Mouse (Mus musculus): ENCODE measurements around the gene Map7.

The Map7 gene

GRCm38 (mm10) chr10:20148130-20148772 lies at the start of gene Map7:
Gene Map7, plus strand, starts transcription at chr10:20148471.
- DNase-seq (ENCODE audit: low read depth in 2 of 2, low spot score in 2 of 2): no peak

- no peak for DNase-seq (ENCODE audit: low read depth in 2 of 2, low spot score in 2 of 2)
These were observed 46.8 kb upstream of the Map7 start for GRCm38 (mm10) chr10:20101456-20101855.

DNA sequence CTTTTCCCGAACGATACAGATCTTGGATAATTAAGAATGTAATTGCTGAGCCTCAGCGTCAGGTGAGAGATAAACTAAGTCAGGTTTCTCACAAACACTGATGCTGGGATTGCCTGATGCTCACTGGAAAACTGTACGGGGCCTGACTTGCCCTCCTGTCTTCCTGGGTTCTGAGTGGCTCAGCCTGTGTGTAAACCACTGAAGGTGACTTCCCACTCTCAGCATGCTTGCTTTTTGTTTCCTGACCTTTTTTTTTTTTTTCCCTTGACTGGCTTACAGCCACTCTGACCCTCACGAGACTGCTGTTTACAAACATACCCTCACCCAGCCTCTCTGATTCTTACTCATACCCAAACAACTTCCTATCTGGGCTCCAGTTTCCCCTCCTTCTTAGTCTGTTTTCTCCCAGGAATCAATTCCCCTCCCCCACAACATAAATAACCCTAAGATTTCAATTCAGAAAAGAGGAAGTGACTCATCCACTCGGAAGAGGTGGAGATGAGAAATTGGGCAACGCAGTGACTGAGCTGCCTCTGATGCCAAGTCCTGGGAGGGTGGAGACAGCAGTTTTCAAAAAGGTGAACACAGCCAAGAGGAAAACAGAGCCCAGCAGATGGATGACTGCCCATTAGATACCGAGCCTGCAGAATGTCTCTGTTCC lies 43.9 kb upstream of the Map7 start:
- no peak for DNase-seq (ENCODE audit: low read depth in 2 of 2, low spot score in 2 of 2)

DNA sequence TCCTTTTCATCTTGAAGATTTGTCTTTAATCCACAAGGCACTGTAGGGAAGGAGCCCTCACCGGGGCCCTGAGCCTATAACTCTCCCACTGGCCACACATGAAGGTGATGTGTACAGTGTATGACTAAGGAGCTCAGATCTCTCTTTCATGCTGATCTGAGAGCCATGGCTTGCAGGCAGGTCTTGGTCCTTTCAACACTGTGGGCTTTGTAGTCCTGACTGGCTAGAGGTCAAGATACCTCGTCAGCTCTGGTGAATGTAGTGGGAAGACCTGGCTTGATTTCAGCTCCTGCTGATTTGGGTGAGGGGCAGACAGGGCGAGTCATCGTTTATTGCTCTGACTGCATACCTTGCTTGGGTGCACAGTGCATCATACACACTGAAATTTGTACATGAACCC lies 42.7 kb upstream of the Map7 start:
- no peak for DNase-seq (ENCODE audit: low read depth in 2 of 2, low spot score in 2 of 2)

DNA sequence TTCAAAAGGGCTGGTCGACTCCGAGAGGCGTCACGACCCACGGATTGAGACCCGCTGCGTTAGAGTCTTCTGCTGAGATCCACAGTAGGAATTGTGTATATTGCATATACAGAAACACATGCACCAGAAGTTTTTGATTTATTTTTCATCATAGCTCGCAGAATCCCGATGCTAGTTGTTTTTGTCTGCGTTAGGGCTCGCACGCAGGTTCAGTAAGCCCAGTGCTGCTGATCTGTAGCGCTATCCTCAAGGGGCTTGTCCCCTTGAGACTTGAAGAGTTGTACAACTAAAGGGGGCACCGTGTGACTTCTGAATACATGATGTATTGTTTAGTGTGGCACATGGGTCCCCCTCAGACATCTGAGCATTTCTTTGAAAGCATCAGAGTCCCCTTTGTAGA lies 41.2 kb upstream of the Map7 start:
- DNase-seq (ENCODE audit: low read depth in 2 of 2, low spot score in 2 of 2): no peak

DNA sequence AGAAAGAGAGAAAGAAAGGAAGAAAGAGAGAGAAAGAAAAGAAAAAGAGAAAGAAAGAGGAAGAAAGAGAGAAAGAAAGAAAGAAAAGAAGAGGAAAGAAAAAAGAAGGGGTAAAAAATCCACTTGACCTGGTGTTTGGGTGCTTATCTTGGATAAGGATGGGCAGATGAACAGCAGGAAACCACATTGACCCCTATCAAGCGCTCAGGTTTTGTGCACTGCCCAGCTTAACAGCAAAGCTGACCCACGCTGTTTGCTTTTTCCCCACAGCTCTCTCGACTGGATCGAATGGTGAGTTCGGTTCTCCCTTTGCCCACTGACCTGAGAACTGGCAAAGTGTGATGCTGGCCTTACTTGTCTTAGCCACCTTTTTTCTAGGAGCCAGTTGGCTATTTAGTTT lies 36.8 kb upstream of the Map7 start:
- no peak for DNase-seq (ENCODE audit: low read depth in 2 of 2, low spot score in 2 of 2)

GRCm38 (mm10) chr10:20112026-20112973 lies 36.0 kb upstream of the Map7 start:
- no peak for DNase-seq (ENCODE audit: low read depth in 2 of 2, low spot score in 2 of 2)

GRCm38 (mm10) chr10:20119504-20120425 lies 28.5 kb upstream of the Map7 start:
- DNase-seq (ENCODE audit: low read depth in 2 of 2, low spot score in 2 of 2): peak in 1 of 2 experiments; percentile 8

- no peak for DNase-seq (ENCODE audit: low read depth in 2 of 2, low spot score in 2 of 2)
These were observed 26.3 kb upstream of the Map7 start for GRCm38 (mm10) chr10:20121981-20122380.

DNA sequence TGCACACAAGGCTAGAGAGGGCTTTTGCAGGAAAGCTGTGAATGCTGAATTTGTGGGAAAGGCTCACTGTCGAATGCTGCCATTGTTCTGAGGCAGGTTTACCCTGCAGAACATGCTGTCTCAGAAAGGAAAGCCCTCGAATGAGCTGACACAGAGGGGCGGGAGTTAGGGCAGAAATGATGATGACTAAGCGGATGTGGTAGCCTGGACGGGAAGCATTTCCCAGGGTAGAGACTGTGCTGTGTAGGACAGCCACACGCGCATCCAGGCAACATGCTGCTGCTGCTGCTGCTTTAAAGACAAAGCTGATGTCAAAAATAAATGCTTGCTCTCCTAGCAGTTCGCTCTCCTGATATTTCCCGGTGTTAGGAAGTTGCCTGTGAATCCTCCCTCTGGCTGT lies 24.9 kb upstream of the Map7 start:
- DNase-seq (ENCODE audit: low read depth in 2 of 2, low spot score in 2 of 2): no peak

GRCm38 (mm10) chr10:20124576-20124975 lies 23.7 kb upstream of the Map7 start:
- DNase-seq (ENCODE audit: low read depth in 2 of 2, low spot score in 2 of 2): no peak

DNA sequence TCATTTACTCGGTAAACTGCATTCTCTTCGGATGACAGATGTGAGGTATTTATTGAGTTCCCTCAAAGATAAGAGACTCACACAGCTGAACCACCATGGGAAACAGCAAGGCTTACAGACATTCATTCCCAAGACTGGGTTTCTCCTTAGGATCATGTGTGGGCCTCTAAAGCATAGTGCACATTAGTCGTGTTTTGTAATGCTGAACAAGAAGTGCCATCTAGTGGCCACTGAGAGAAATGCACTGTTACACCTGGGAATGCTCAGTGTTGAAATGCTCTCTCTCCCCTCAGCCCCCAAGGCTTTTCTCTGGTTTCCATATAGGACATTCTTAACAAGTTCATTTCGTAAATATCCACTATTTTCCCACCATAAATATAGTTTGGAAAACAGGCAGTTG lies 23.0 kb upstream of the Map7 start:
- DNase-seq (ENCODE audit: low read depth in 2 of 2, low spot score in 2 of 2): peak; percentile 21 to 38

DNA sequence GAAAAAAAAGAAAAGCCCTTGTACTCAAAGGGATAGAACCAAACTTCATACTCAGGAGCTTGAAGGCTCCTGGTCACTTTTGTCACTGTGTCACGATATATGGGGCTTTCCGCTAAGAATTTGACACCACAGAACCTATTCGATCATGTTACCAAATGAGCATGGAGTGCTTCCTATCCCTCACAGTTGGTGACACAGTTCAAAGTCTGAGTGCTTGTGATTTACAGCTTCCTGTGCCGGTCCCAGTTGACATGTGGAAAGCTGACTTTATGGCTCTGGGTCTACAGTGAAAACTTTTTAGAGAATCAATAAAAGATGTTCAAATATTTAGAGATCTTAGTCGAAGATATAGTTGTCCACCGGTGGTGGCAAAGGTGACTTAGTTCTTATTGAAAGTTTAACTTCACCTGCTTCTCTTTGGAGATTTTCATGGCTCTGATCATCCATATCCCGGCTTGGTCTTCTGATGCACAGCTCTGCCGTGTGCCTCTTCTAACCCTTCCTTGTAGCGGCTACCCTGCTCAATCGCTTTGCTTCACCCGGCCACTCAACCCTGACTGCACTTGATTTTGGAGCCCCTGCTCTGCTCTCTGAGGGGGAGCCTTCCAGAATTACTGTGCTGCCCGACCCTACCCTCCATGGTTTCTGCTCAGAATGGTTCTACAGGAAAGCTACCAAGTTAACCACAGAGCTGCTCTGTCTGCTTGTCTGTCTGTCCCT lies 15.2 kb upstream of the Map7 start:
- no peak for DNase-seq (ENCODE audit: low read depth in 2 of 2, low spot score in 2 of 2)

DNA sequence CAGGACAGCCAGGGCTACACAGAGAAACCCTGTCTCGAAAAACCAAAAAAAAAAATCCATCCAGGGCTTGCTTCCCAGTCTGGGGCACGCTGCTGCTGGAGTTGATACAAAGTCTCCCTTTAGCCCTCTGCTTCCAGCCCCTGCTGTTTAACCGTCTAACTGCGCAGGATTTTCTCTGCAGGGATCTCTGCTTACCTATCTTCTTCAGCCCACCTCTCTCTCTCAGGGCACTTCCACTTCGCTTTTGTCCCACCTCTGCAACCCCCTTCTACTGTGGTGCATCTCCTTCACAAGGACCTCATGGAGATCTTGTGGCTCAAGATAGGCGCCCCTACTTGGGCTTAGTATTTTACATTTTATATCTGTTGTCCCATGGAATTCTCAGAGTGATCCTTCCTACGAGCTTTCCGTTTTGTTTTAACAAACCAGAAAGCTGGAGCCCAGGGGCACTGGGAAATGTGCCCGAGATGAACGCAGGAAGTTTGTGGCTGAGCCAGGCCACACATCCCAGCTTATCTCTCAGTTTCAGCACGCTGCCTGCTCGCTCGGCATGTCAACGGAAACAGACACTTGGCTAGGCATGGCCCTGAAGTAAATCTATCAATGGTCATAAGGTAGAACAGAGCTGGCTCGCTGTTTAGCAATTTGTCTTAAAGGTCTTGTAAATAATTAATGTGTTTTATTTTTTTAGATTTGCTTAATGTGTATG lies 12.8 kb upstream of the Map7 start:
- no peak for DNase-seq (ENCODE audit: low read depth in 2 of 2, low spot score in 2 of 2)

- DNase-seq (ENCODE audit: low read depth in 2 of 2, low spot score in 2 of 2): no peak
These were observed 11.8 kb upstream of the Map7 start for GRCm38 (mm10) chr10:20136505-20136904.

GRCm38 (mm10) chr10:20141376-20141775 lies 6.9 kb upstream of the Map7 start:
- DNase-seq (ENCODE audit: low read depth in 2 of 2, low spot score in 2 of 2): no peak

- DNase-seq (ENCODE audit: low read depth in 2 of 2, low spot score in 2 of 2): peak; percentile 27 to 41
These were observed 476 bp downstream of the Map7 start for GRCm38 (mm10) chr10:20148773-20149120.

DNA sequence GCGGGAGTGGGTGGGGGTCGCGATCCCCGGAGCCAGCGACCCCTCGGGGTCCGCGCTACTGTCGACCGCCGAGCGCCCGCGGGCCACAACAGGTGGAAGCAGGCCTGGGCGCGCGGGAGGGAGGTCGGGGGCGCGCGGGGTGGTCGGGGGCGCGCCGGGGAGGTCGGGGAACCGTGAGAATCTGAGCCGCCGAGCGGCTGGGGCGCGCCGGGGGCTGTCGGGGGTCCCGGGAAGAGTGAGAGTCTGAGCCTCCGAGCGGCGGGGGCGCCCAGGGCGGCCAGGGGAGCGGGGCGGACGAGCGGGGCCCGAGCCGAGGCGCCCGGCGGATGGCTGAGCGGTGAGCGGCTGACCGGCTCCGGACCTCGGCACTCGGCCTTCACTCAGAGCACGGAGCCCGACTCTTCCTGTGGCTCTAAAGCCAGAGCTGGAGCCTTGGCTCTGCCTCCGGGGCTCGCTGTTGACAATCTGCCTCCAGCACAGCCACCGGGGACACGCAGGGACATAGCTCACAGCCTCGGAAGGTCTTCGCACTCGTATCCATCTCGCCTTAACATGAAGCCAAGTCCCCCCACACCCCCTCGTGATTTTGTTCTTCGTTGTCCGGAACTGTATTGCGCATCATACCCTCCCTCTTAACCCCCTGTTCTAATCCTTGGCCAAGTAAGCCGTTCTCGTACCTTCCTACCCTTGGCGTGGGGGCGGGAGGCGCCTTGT lies 1.0 kb downstream of the Map7 start:
- DNase-seq (ENCODE audit: low read depth in 2 of 2, low spot score in 2 of 2): peak; percentile 23 to 46

DNA sequence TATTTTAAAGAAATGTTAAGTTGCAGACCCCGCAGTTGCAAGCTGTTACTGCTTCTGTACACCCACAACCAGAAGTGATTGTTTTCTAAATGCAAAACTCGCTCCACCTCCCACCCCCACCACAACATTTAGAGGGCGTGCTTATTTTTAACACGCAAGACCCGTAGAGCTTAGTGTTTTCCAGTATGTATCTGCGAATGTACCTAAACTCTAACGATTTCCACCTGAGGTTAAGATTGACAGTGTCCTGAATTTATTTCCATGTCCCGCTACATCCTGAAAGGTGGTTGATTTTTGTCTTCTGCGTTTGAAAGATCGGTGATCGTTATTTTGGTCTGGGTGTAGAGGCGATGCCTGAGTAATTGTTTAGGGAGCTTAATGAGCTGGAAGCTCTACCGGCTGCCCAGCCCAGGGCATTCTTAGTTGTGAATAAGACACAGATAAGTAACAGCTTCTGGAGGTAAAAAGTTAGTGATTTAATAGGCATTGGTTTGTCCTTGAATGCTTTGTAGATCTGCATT lies 1.6 kb downstream of the Map7 start:
- no peak for DNase-seq (ENCODE audit: low read depth in 2 of 2, low spot score in 2 of 2)

Measured in CD8-positive naive resting alpha-beta T cell, adult 2 months (primary cell).